ENCODE assay signal across 8 mouse cellular contexts in genomic region chr16:90676920-90677574, GRCm38 (mm10). TPM values are rescaled to one million over a fixed set of nuclear protein-coding genes. Genes with fewer than 3 reads are reported as not detected.
DNase-seq lines count a peak whose midpoint lies in the region; ATAC-seq lines count a peak whose summit lies in the region.

No protein-coding gene starts in this region.

- H3K27ac ChIP-seq in forebrain, embryonic 13.5 days = no peak overlapping the region
- H3K27ac ChIP-seq in midbrain, embryonic 14.5 days (replicated peaks; ENCODE audit: low read depth, low read length) = no peak overlapping the region

- no peak for ATAC-seq in forebrain, embryonic 13.5 days
- no peak for ATAC-seq in midbrain, embryonic 14.5 days (ENCODE audit: low FRiP score, low TSS enrichment)

- peak; percentile 19 to 27 for DNase-seq in left cerebral cortex, adult 18-20 months (ENCODE audit: low spot score in 2 of 2)
- no peak for DNase-seq in left cerebral cortex, adult 8-10 months (ENCODE audit: low spot score in 2 of 2)
- peak; percentile 69 to 74 for DNase-seq in adrenal gland, postnatal 36 days
- DNase-seq in heart, postnatal 10 days = peak; percentile 70 to 71
- peak; percentile 69 for DNase-seq in lung, postnatal 25 days (ENCODE audit: low spot score)
- no peak for DNase-seq in spleen, postnatal 10 days (ENCODE audit: low spot score in 2 of 2)
- no peak for DNase-seq in midbrain, embryonic 14.5 days

- no peak overlapping the region for H3K9ac ChIP-seq in forebrain, embryonic 13.5 days
- H3K9ac ChIP-seq in midbrain, embryonic 14.5 days (replicated peaks; ENCODE audit: low read length) = no peak overlapping the region

- H3K4me3 ChIP-seq in forebrain, embryonic 13.5 days = no peak overlapping the region
- no peak overlapping the region for H3K4me3 ChIP-seq in midbrain, embryonic 14.5 days (replicated peaks; ENCODE audit: low read depth, low read length)

- no peaks in the 10 kb centered on the region for H3K9me3 ChIP-seq in forebrain, embryonic 13.5 days (replicated peaks)
- H3K9me3 ChIP-seq in midbrain, embryonic 14.5 days (ENCODE audit: control insufficient read depth, low read length) = no peaks in the 10 kb centered on the region

- 92% methylated on average over 20 of the region's 20 CpGs for WGBS in forebrain, embryonic 13.5 days
- 89% methylated on average over 20 of the region's 20 CpGs for WGBS in midbrain, embryonic 14.5 days

- H3K4me1 ChIP-seq in forebrain, embryonic 13.5 days = no peaks in the 10 kb centered on the region
- H3K4me1 ChIP-seq in midbrain, embryonic 14.5 days (ENCODE audit: control insufficient read depth, insufficient read depth, low read length) = no peaks in the 10 kb centered on the region

- intact Hi-C loops in heart, postnatal 10 days (cut with DNase I) = no loop called here

- H3K4me2 ChIP-seq in forebrain, embryonic 13.5 days = no peak overlapping the region
- no peak overlapping the region for H3K4me2 ChIP-seq in midbrain, embryonic 14.5 days (ENCODE audit: low read length)

- H3K36me3 ChIP-seq in forebrain, embryonic 13.5 days (ENCODE audit: poor library complexity, severe bottlenecking) = no peaks in the 10 kb centered on the region
- H3K36me3 ChIP-seq in midbrain, embryonic 14.5 days (ENCODE audit: control insufficient read depth, insufficient read depth, low read length) = no peaks in the 10 kb centered on the region

- no peaks in the 10 kb centered on the region for H3K27me3 ChIP-seq in forebrain, embryonic 13.5 days
- no peaks in the 10 kb centered on the region for H3K27me3 ChIP-seq in midbrain, embryonic 14.5 days (ENCODE audit: control insufficient read depth, insufficient read depth, low read length)

RNA-seq across cellular contexts. Expression of gene Mis18a, which starts 50.2 kb away (rescaled TPM):
- 1 to 10 TPM; 5.7 to 6.8 TPM for total RNA-seq in left cerebral cortex, adult 18-20 months (2021)
- total RNA-seq in left cerebral cortex, adult 8-10 months (2022) = 10 to 100 TPM in 1 of 4 experiments, 1 to 10 TPM in 3; 4.4 to 10.2 (median 6.4) TPM
- 1 to 10 TPM; 5.9 to 9.6 TPM for total RNA-seq in adrenal gland, postnatal 36 days (2021)
- total RNA-seq in heart, postnatal 10 days (2021) = 1 to 10 TPM; 5.3 to 5.9 TPM
- 73.6 and 75.1 TPM in 2 replicates for polyA plus RNA-seq in forebrain, embryonic 13.5 days (2015; fragmentation: Nextera tagmentation; extraction: Ambion mirVana)
- 34.1 TPM in 2 replicates for polyA plus RNA-seq in midbrain, embryonic 14.5 days (2014; fragmentation: Nextera tagmentation; extraction: Ambion mirVana)

Comparison
In these comparisons a context has a peak if more than half of its experiments do, and no peak if none do; other contexts are left out.
1. DNase-seq: peak in left cerebral cortex, adult 18-20 months (2 of 2), adrenal gland, postnatal 36 days (2 of 2), heart, postnatal 10 days (2 of 2) and lung, postnatal 25 days (single experiment); none in left cerebral cortex, adult 8-10 months (0 of 2), spleen, postnatal 10 days (0 of 2) and midbrain, embryonic 14.5 days (single experiment).